Mouse (Mus musculus) lung, postnatal 0 days (tissue): ENCODE results near the gene Magel2.

Experiments
- CTCF ChIP-seq: IDR thresholded peaks from 2 replicates; pipeline ENCODE4 v1.5.1; 2016; ENCODE audit warnings: antibody characterized with exemption, mild to moderate bottlenecking
- EP300 ChIP-seq: IDR thresholded peaks from 2 replicates; pipeline ENCODE4 v1.6.1; 2016; ENCODE audit warnings: antibody characterized with exemption, mild to moderate bottlenecking, control low read depth

DNA sequence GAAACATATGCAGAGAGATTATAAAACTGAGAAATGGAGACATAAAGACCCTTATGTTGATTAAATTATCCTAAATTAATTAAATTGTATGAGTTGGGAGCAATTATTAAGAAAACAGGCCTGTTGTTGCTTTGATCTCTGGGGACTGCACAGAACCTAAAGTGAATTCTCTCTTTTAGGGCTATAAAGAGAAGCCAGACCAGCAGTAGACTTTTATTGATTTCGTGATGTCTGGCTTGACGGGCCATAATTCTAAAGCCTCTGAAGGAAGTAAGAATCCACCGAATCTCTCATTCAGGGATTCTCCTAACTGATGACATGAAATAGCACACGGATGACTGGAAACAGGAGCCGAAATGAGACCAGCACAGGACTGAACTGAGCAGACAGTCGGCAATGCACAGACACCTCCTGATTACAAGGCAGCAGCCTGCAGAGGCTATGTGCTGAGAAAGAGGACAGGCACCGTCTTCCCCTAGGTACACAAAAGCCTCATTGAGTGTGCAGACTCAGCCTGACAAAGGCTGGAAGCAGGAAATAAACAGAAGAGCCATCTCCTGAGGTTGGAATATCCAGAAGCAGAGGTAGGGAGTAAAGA is 11.7 kb upstream of the Magel2 start:
- TF ChIP-seq EP300 (no peak), CTCF (no peak)
